Mouse (Mus musculus): ENCODE measurements around the gene Nfyc. TPM values are rescaled to one million over a fixed set of nuclear protein-coding genes. Genes with fewer than 3 reads are reported as not detected.

Nfyc gene
- total RNA-seq, 2 experiments from 2014 or later = 46.6 to 50.0 TPM

DNA sequence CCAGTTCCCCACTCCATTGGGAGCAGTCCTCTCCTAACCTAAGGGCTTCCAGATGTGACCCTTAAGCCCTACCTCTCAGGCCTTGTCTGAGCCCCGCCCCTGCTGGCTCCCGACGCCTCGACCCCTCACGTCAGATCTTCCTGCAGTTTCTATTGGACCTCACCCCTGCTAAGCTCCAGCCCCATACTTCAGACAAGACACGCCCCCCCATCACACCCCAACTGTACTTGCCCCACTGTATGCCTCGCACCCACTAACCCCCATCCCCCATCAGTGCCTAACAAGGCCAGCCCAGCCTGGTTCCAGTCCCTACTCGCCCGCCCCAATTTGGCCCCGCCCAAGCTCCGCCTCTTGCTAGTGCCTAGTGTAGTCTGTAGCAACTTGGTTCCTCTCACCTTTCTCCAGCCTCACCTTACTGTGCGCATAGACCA, 115.2 kb downstream of the Nfyc start:
- DNase-seq = peak; percentile 88

DNA sequence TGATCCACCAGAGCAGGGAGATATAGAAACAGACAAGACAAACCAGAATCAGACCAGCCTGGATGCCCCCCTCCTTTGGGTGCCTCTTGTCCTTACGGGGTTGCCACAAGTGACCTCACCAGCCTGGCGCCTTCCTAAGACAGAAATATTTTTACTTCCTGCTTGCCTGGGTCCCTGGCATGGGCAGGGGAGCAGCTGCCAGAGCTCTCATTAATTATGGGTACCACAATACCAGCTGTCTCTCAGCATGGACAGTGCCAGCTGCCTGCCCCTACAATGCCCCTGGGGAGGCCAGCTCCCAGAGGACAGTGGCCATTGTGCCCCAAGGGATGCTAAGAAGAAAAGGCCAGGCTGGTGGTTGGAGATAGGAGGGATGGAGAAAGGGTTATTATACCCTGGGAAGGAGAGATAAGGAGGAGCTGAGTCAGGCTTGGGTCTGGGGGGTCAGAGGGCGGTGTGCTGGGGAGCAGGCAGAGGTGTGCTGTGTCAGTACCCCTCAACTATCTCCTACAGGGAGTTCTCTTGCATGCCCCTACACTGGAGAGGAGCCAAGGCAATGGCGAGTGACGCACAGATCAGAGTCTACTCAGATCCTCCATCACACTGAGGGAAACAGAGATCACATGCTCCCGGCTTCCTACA, 117.4 kb downstream of the Nfyc start:
- no peak for DNase-seq

DNA sequence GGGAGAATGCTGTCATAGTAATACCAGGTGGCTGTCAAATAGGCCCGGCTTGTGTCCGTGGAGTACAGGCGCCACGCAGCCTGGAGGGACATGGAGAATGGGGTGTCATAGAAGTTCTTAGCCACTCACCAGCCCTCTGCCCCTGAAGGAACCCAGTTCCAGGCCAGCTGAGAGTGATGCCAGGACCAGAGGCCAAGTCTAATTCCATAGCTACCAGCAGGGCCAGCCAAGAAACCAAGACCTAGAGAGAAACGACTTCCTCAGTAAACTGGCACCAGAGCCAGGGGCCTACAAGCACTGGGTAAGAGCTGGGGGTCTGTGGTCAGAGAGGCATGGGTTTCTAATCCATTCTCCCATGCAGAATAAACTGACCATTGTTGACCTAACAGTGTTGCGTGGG, 118.4 kb downstream of the Nfyc start:
- no peak for DNase-seq

DNA sequence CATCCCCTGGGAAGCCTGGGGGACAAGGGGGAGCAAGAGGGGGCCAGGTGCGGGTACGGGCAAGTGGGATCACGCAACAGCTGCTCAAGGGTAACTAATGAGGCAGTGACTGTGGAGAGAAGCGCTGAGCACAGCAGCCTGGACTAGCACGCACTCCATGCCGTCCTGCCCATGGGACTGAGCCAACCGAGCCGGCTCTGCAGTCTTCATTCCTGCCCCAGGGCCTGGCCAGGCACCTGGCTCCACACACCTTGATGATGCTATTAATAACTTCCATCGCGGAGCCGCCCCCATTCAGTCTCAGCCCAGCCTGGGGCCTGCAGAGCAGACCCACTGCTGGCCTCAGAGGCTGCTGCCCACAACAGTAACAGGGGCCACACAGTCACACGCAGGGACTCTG, 119.1 kb downstream of the Nfyc start:
- DNase-seq = no peak

Small RNA genes lying within 50 kb of the gene (microRNA-seq; reads per million reads assigned to microRNA genes)
- not detected for gene Gm23936
- 254 reads per million, percentile 63 among the genes with 10 or more reads in this experiment for gene Mir30c-1
- gene Mir30e = not detected
- gene Mir30f = not detected

Other genes starting within 250 kb of the Nfyc start
- gene Gm8439, start 242.8 kb downstream of the Nfyc start, total RNA-seq (2021) = not detected
- 10 to 100 TPM in 1 of 2 experiments, 1 to 10 TPM in 1; 6.0 to 56.0 TPM for gene Cited4, start 165.0 kb downstream of the Nfyc start, total RNA-seq (2021)
- 1 to 10 TPM; 2.3 TPM for gene Kcnq4, start 83.0 kb downstream of the Nfyc start, total RNA-seq (2021)
- gene Rims3, start 23.2 kb upstream of the Nfyc start, total RNA-seq (2021) = 1 to 10 TPM; 5.5 to 6.2 TPM
- 10 to 100 TPM; 10.0 to 11.1 TPM for gene Exo5, start 93.4 kb upstream of the Nfyc start, total RNA-seq (2021)
- gene Zfp69, start 120.1 kb upstream of the Nfyc start, total RNA-seq (2021) = 1 to 10 TPM; 1.8 to 2.9 TPM
- gene Smap2, start 185.7 kb upstream of the Nfyc start, total RNA-seq (2021) = 10 to 100 TPM; 30.8 to 32.1 TPM
- gene Col9a2, start 207.8 kb upstream of the Nfyc start, total RNA-seq (2021) = under 1 TPM; 0.43 to 0.72 TPM

All from adrenal gland, postnatal 36 days (tissue).